Mouse (Mus musculus) heart, embryonic 14.5 days (tissue): ENCODE data around the gene Ttc39a. TPM values are rescaled to one million over a fixed set of nuclear protein-coding genes. Genes with fewer than 3 reads are reported as not detected.
"Not testable (repeated sequence)": the region's sequence is repeated elsewhere in the genome, so short reads cannot be mapped to it uniquely, and the experiment has no call there.

Experiments
- ATAC-seq: fragments of 200-750 bp; cut with Nextera tagmentation; 2 replicates; pipeline ENCODE4 v1.8.0; 2017; ENCODE audit warnings: low read depth, moderate TSS enrichment; ENCODE audit not compliant: insufficient number of reproducible peaks, insufficient read depth, low FRiP score
- H3K27ac ChIP-seq, 2 experiments: fragments of 200-500 bp in 1 of 2; fragments of 300-500 bp in 1 of 2; sonication (generic) in 1 of 2; replicated peaks in 1 of 2; 2 replicates each; pipeline ENCODE4 v1.5.1; 2012 to 2014; ENCODE audit warnings: low read depth in 2 of 2, low read length in 2 of 2, control low read depth in 1 of 2, mild to moderate bottlenecking in 1 of 2, mixed read lengths in 1 of 2; ENCODE audit not compliant: control insufficient read depth in 1 of 2, insufficient read depth in 1 of 2
- H3K27me3 ChIP-seq: fragments of 300-500 bp; sonication (generic); 2 replicates; pipeline ENCODE4 v1.6.1; 2014; ENCODE audit warnings: mild to moderate bottlenecking, low read length, control low read depth; ENCODE audit not compliant: control insufficient read depth, insufficient read depth
- H3K36me3 ChIP-seq: fragments of 300-500 bp; sonication (generic); 2 replicates; pipeline ENCODE4 v1.6.1; 2014; ENCODE audit warnings: mild to moderate bottlenecking, control low read depth, low read length, mixed read lengths; ENCODE audit not compliant: control insufficient read depth, insufficient read depth
- H3K4me1 ChIP-seq, 2 experiments: fragments of 200-500 bp in 1 of 2; fragments of 300-500 bp in 1 of 2; sonication (generic) in 1 of 2; 2 replicates each; pipeline ENCODE4 v1.6.1; 2012 to 2014; ENCODE audit warnings: low read length in 2 of 2, control low read depth in 1 of 2, mixed read lengths in 1 of 2; ENCODE audit not compliant: control insufficient read depth in 2 of 2, insufficient read depth in 2 of 2
- H3K4me2 ChIP-seq: fragments of 300-500 bp; sonication (generic); 2 replicates; pipeline ENCODE4 v1.6.1; 2014; ENCODE audit warnings: mild to moderate bottlenecking, low read length
- H3K4me3 ChIP-seq, 2 experiments: fragments of 200-500 bp in 1 of 2; fragments of 300-500 bp in 1 of 2; sonication (generic) in 1 of 2; 2 replicates each; pipeline ENCODE4 v1.5.1; 2012 to 2014; ENCODE audit warnings: low read length in 2 of 2, mild to moderate bottlenecking in 2 of 2, control low read depth in 1 of 2, low read depth in 1 of 2, moderate library complexity in 1 of 2; ENCODE audit not compliant: control insufficient read depth in 1 of 2, insufficient read depth in 1 of 2
- H3K9ac ChIP-seq: fragments of 300-500 bp; sonication (generic); 2 replicates; pipeline ENCODE4 v1.6.1; 2014; ENCODE audit warnings: mild to moderate bottlenecking, low read length
- H3K9me3 ChIP-seq: fragments of 300-500 bp; sonication (generic); 2 replicates; pipeline ENCODE4 v1.6.1; 2016; ENCODE audit warnings: low read length, control low read depth; ENCODE audit not compliant: control insufficient read depth
- WGBS: fragments of 180-500 bp; shearing (Covaris S2); extraction: QIAGEN DNeasy Blood & Tissue Kit; methylation state at CpG from one replicate; pipeline ENCODE4 v1.1.7; 2014; 5-methylcytosine and 5-hydroxymethylcytosine counted together
- polyA plus RNA-seq: library from polyadenylated mRNA; unstranded; fragments of >200 nt; fragmentation: Nextera tagmentation; extraction: Ambion mirVana; gene quantifications from 2 replicates; pipeline ENCODE4 v1.2.1, GENCODE M21; 2014

Ttc39a gene
- polyA plus RNA-seq, 1 experiment from 2014 or later, result 7.7 TPM

- Histone ChIP-seq H3K27me3 (no peaks in the 10 kb centered on the region), H3K36me3 (no peaks in the 10 kb centered on the region; the same call in 1 of the 2 replicates), H3K27ac (no peak overlapping the region), H3K4me2 (no peak overlapping the region), H3K4me3 (no peak overlapping the region), H3K4me1 (peaks cover 2 to 3% of the 10 kb centered on the region in 2 experiments), H3K9me3 (no peaks in the 10 kb centered on the region), H3K9ac (no peak overlapping the region)
- no peak for ATAC-seq
- WGBS, result 77% methylated on average over 10 of the region's 10 CpGs
Observed at GRCm38 (mm10) chr4:109400366-109400980, 6.0 kb upstream of the Ttc39a start.

- H3K36me3 ChIP-seq, result no peaks in the 10 kb centered on the region; the same call in 1 of the 2 replicates
- H3K4me2 ChIP-seq, result no peak overlapping the region
- no peak overlapping the region for H3K4me3 ChIP-seq
- no peak for ATAC-seq
- H3K9me3 ChIP-seq, result no peaks in the 10 kb centered on the region
- H3K27me3 ChIP-seq, result no peaks in the 10 kb centered on the region
- WGBS, result 63% methylated on average over 5 of the region's 5 CpGs
- H3K9ac ChIP-seq, result no peak overlapping the region
- H3K27ac ChIP-seq, result no peak overlapping the region
- peaks cover 6 to 8% of the 10 kb centered on the region in 2 experiments for H3K4me1 ChIP-seq
Observed at GRCm38 (mm10) chr4:109401176-109401689, 5.2 kb upstream of the Ttc39a start.

- not testable (repeated sequence) for ATAC-seq, H3K4me3 ChIP-seq, H3K36me3 ChIP-seq, H3K9ac ChIP-seq, H3K27ac ChIP-seq, H3K27me3 ChIP-seq, H3K9me3 ChIP-seq
- Histone ChIP-seq H3K4me1 (peaks cover 6 to 15% of the 10 kb centered on the region in 2 experiments), H3K4me2 (peak overlapping the region; percentile 95; the same call in 1 of the 2 replicates)
- WGBS, result 95% methylated on average over 3 of the region's 3 CpGs
Observed at GRCm38 (mm10) chr4:109404908-109405307, 1.5 kb upstream of the Ttc39a start.

- Histone ChIP-seq H3K27me3 (no peaks in the 10 kb centered on the region), H3K4me1 (peaks cover 6 to 19% of the 10 kb centered on the region in 2 experiments), H3K27ac (peak overlapping the region; percentile 69 to 82), H3K9ac (peak overlapping the region; percentile 12; the same call in 1 of the 2 replicates), H3K4me3 (peak overlapping the region in 1 of 2 experiments; percentile 75; a peak in 2 of 4 replicates), H3K36me3 (no peaks in the 10 kb centered on the region; the same call in 1 of the 2 replicates), H3K4me2 (peak overlapping the region; percentile 95), H3K9me3 (no peaks in the 10 kb centered on the region)
- ATAC-seq, result no peak
- 63% methylated on average over 8 of the region's 8 CpGs for WGBS
Observed at GRCm38 (mm10) chr4:109405415-109405814, 1.0 kb upstream of the Ttc39a start.

- peak overlapping the region; percentile 64 to 75 for H3K4me3 ChIP-seq
- peaks cover 11 to 25% of the 10 kb centered on the region in 2 experiments for H3K4me1 ChIP-seq
- no peaks in the 10 kb centered on the region for H3K27me3 ChIP-seq
- H3K36me3 ChIP-seq, result no peaks in the 10 kb centered on the region; the same call in 1 of the 2 replicates
- peak; percentile 82 for ATAC-seq
- H3K9me3 ChIP-seq, result no peaks in the 10 kb centered on the region
- H3K9ac ChIP-seq, result peak overlapping the region; percentile 84
- 0% methylated on average over 3 of the region's 3 CpGs for WGBS
- peak overlapping the region; percentile 95 for H3K4me2 ChIP-seq
- peak overlapping the region; percentile 70 to 82 for H3K27ac ChIP-seq
Observed at GRCm38 (mm10) chr4:109406054-109406485, 353 bp upstream of the Ttc39a start.

- Histone ChIP-seq H3K27me3 (no peaks in the 10 kb centered on the region), H3K4me3 (peak overlapping the region; percentile 64 to 75), H3K27ac (peak overlapping the region in 1 of 2 experiments; percentile 82; a peak in 2 of 4 replicates), H3K4me1 (peaks cover 17 to 35% of the 10 kb centered on the region in 2 experiments), H3K9me3 (no peaks in the 10 kb centered on the region), H3K4me2 (peak overlapping the region; percentile 95), H3K9ac (peak overlapping the region; percentile 84), H3K36me3 (no peaks in the 10 kb centered on the region; the same call in 1 of the 2 replicates)
- 1% methylated on average over 24 of the region's 24 CpGs for WGBS
- peak; percentile 11; the same call in 1 of the 2 replicates for ATAC-seq
Observed at GRCm38 (mm10) chr4:109407176-109407520, 725 bp downstream of the Ttc39a start.

- Histone ChIP-seq H3K27ac (no peak overlapping the region), H3K36me3 (no peaks in the 10 kb centered on the region; the same call in 1 of the 2 replicates), H3K4me3 (peak overlapping the region; percentile 64 to 75; a peak in 2 of 4 replicates), H3K27me3 (no peaks in the 10 kb centered on the region), H3K4me1 (peaks cover 17 to 36% of the 10 kb centered on the region in 2 experiments), H3K4me2 (peak overlapping the region; percentile 95), H3K9me3 (no peaks in the 10 kb centered on the region), H3K9ac (peak overlapping the region; percentile 84)
- ATAC-seq, result no peak
- 72% methylated on average over 9 of the region's 9 CpGs for whole genome bisulfite sequencing
Observed at GRCm38 (mm10) chr4:109407701-109408485, 1.5 kb downstream of the Ttc39a start.
